Comparison of ENCODE assay signal across 8 mouse cellular contexts in the genomic region with DNA sequence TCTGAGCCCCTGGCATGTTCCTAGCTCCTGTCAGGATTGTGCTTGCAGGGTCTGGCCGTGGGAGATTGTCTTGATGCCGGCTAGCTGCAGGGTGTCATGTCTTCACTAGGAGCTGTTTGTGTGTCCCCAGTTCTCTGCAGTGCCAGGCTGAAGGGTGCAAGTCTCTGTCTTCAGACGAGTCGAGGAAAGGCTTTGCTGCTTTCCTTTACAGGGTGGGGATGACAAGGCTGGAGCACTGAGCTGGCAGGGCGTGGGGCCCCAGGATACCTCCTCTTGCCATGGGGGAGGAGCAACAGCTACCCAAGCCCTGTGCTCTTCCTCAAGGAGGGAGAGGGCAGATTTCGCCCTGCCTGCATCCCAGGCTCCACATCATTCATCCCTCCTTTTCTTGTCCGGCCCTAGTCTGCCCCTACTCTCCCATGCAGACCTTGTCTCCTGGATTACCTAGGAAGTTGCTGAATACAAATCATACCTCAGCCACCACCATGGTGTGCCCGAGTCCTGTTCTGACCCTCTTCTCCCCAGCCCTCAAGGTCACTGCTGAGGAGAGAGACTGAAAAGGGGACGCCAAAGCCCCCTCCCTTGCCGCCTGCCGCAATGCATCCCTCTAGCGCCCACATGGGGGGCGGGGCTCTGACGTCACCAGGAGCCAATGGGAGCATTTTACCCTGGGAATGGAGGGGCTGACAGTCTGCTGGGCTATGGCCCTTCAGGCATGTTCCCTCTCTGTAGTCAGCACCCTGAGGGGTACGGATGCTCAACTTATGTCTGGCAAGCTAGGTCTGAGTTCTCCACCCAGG. TPM values are rescaled to one million over a fixed set of nuclear protein-coding genes. Genes with fewer than 3 reads are reported as not detected.
DNase-seq lines count a peak whose midpoint lies in the region; ATAC-seq and TF ChIP-seq lines count a peak whose summit lies in the region.

No protein-coding gene starts in this region.

- WGBS in kidney, adult 2 months, result 8% methylated on average over 15 of the region's 15 CpGs
- 4% methylated on average over 15 of the region's 15 CpGs for WGBS in intestine, embryonic 16.5 days
- 8% methylated on average over 15 of the region's 15 CpGs for WGBS in liver, embryonic 13.5 days (ENCODE audit: insufficient replicate concordance)

- no peaks in the 10 kb centered on the region for H3K27me3 ChIP-seq in kidney, adult 2 months (replicated peaks; ENCODE audit: control insufficient read depth, insufficient read depth, low read length)
- no peaks in the 10 kb centered on the region; the same call in 1 of the 2 replicates for H3K27me3 ChIP-seq in intestine, embryonic 16.5 days (replicated peaks; ENCODE audit: control insufficient read depth, insufficient read depth, low read length)
- H3K27me3 ChIP-seq in liver, embryonic 13.5 days, result peaks cover 53% of the 10 kb centered on the region

- no peaks in the 10 kb centered on the region for H3K4me1 ChIP-seq in kidney, adult 2 months (ENCODE audit: control insufficient read depth, insufficient read depth, low read length)
- peaks cover 6% of the 10 kb centered on the region; the same call in 1 of the 2 replicates for H3K4me1 ChIP-seq in intestine, embryonic 16.5 days (ENCODE audit: control insufficient read depth, insufficient read depth, low read length)
- peaks cover 20% of the 10 kb centered on the region for H3K4me1 ChIP-seq in liver, embryonic 13.5 days (replicated peaks)

- no peaks in the 10 kb centered on the region for H3K9me3 ChIP-seq in intestine, embryonic 16.5 days (ENCODE audit: control insufficient read depth, low read length)
- no peaks in the 10 kb centered on the region for H3K9me3 ChIP-seq in liver, embryonic 13.5 days (replicated peaks)

- peak overlapping the region; percentile 94 for H3K4me2 ChIP-seq in intestine, embryonic 16.5 days (ENCODE audit: low read depth, low read length)
- peak overlapping the region; percentile 88 for H3K4me2 ChIP-seq in liver, embryonic 13.5 days

- no peak for TF ChIP-seq CTCF in kidney, adult 2 months (conservative IDR thresholded peaks at IDR 0.05; ENCODE audit: insufficient read depth, insufficient read length, low read depth, low read length)

- DNase-seq in kidney, adult 2 months, result no peak
- no peak for DNase-seq in kidney, adult 11 months
- peak; percentile 91 to 92 for DNase-seq in cerebellum, adult 18-20 months
- DNase-seq in liver, embryonic 13.5 days, result no peak
- DNase-seq in retina, embryonic 14.5 days (ENCODE audit: low spot score), result peak; percentile 69
- DNase-seq in adrenal gland, postnatal 25 days, result no peak

- peak overlapping the region; percentile 69 for H3K9ac ChIP-seq in intestine, embryonic 16.5 days (ENCODE audit: low read depth, low read length)
- H3K9ac ChIP-seq in liver, embryonic 13.5 days, result peak overlapping the region; percentile 67

- H3K4me3 ChIP-seq in kidney, adult 2 months (ENCODE audit: insufficient read depth, low read depth, low read length), result peak overlapping the region; percentile 55
- H3K4me3 ChIP-seq in intestine, embryonic 16.5 days (ENCODE audit: low read length), result peak overlapping the region; percentile 61
- peak overlapping the region; percentile 58 for H3K4me3 ChIP-seq in liver, embryonic 13.5 days (replicated peaks)

- peak; percentile 35 for ATAC-seq in frontal cortex, adult (ENCODE audit: low TSS enrichment)
- ATAC-seq in intestine, embryonic 16.5 days, result peak; percentile 27
- peak; percentile 61 for ATAC-seq in liver, embryonic 13.5 days (ENCODE audit: low read depth)

- H3K27ac ChIP-seq in kidney, adult 2 months (ENCODE audit: insufficient read depth, low read depth, low read length), result no peak overlapping the region
- H3K27ac ChIP-seq in intestine, embryonic 16.5 days (ENCODE audit: low read length), result no peak overlapping the region
- 0 out of 2 replicates have a peak overlapping the region, but pooled peaks have one; percentile 34 for H3K27ac ChIP-seq in liver, embryonic 13.5 days

- no peaks in the 10 kb centered on the region for H3K36me3 ChIP-seq in kidney, adult 2 months (ENCODE audit: control insufficient read depth, insufficient read depth, low read length)
- H3K36me3 ChIP-seq in intestine, embryonic 16.5 days (ENCODE audit: control insufficient read depth, insufficient read depth, low read length), result no peaks in the 10 kb centered on the region
- no peaks in the 10 kb centered on the region for H3K36me3 ChIP-seq in liver, embryonic 13.5 days

- TF ChIP-seq POLR2A in kidney, adult 2 months (IDR thresholded peaks at IDR 0.05; ENCODE audit: low read depth, low read length), result no peak

RNA-seq across cellular contexts. Expression of gene Setd6, which starts 12.0 kb away (rescaled TPM):
- polyA plus RNA-seq in kidney, adult 2 months (2012; rRNA removed), result 11.4 and 11.5 TPM in 2 replicates
- 16.1 and 18.4 TPM in 2 replicates for polyA plus RNA-seq in intestine, embryonic 16.5 days (2015; fragmentation: Nextera tagmentation; extraction: Ambion mirVana)
- polyA plus RNA-seq in liver, embryonic 13.5 days (2015; fragmentation: Nextera tagmentation; extraction: Ambion mirVana), result 22.8 and 23.1 TPM in 2 replicates
- 30.1 and 43.2 TPM in 2 replicates for total RNA-seq in adrenal gland, postnatal 25 days (2021)

RNA-seq across cellular contexts. Expression of gene Ndrg4, which starts 26.9 kb away (rescaled TPM):
- polyA plus RNA-seq in kidney, adult 2 months (2012; rRNA removed), result 20.7 and 21.7 TPM in 2 replicates
- 14.4 and 15.3 TPM in 2 replicates for polyA plus RNA-seq in intestine, embryonic 16.5 days (2015; fragmentation: Nextera tagmentation; extraction: Ambion mirVana)
- 1.6 and 1.7 TPM in 2 replicates for polyA plus RNA-seq in liver, embryonic 13.5 days (2015; fragmentation: Nextera tagmentation; extraction: Ambion mirVana)
- 15.4 and 22.5 TPM in 2 replicates for total RNA-seq in adrenal gland, postnatal 25 days (2021)

Comparison
In these comparisons a context has a peak if more than half of its experiments do, and no peak if none do; other contexts are left out.
1. DNase-seq: peak in cerebellum, adult 18-20 months (2 of 2) and retina, embryonic 14.5 days (single experiment); none in kidney, adult 2 months (single experiment), kidney, adult 11 months (single experiment), liver, embryonic 13.5 days (single experiment) and adrenal gland, postnatal 25 days (single experiment).
2. Peak in every context shown above with its lines, with median percentiles within 50 percentile points of each other: H3K4me3 ChIP-seq and ATAC-seq.